Mouse (Mus musculus): ENCODE data around the gene Lin54. TPM values are rescaled to one million over a fixed set of nuclear protein-coding genes. Genes with fewer than 3 reads are reported as not detected.
"Not testable (repeated sequence)": the region's sequence is repeated elsewhere in the genome, so short reads cannot be mapped to it uniquely, and the experiment has no call there.

Lin54 gene
- polyA plus RNA-seq, 1 experiment, result 4.5 TPM

GRCm38 (mm10) chr5:100428734-100429343 is 71.6 kb downstream of the Lin54 start:
- TF ChIP-seq CTCF (IDR thresholded peaks at IDR 0.05; ENCODE audit: insufficient read depth, low read length) (no peak), POLR2A (IDR thresholded peaks at IDR 0.05; ENCODE audit: borderline replicate concordance, extremely low read depth, low read depth, low read length) (no peak)
- no peak for DNase-seq
- 2% methylated on average over 20 of the region's 20 CpGs for WGBS
- Histone ChIP-seq H3K4me1 (ENCODE audit: control insufficient read depth, insufficient read depth, low read length) (peaks cover 19% of the 10 kb centered on the region), H3K4me3 (replicated peaks; ENCODE audit: extremely low read depth, low read depth, low read length) (peak overlapping the region; percentile 80)

- 9% methylated on average over 5 of the region's 5 CpGs for WGBS
- DNase-seq, result no peak
- Histone ChIP-seq H3K4me1 (ENCODE audit: control insufficient read depth, insufficient read depth, low read length) (peaks cover 21% of the 10 kb centered on the region), H3K4me3 (replicated peaks; ENCODE audit: extremely low read depth, low read depth, low read length) (no peak overlapping the region)
- TF ChIP-seq CTCF (IDR thresholded peaks at IDR 0.05; ENCODE audit: insufficient read depth, low read length) (no peak), POLR2A (IDR thresholded peaks at IDR 0.05; ENCODE audit: borderline replicate concordance, extremely low read depth, low read depth, low read length) (no peak)
These were observed 72.3 kb downstream of the Lin54 start for GRCm38 (mm10) chr5:100428031-100428733.

GRCm38 (mm10) chr5:100427276-100427675 is 73.2 kb downstream of the Lin54 start:
- TF ChIP-seq POLR2A (IDR thresholded peaks at IDR 0.05; ENCODE audit: borderline replicate concordance, extremely low read depth, low read depth, low read length) (no peak), CTCF (IDR thresholded peaks at IDR 0.05; ENCODE audit: insufficient read depth, low read length) (no peak)
- WGBS, result 37% methylated on average over 9 of the region's 9 CpGs
- DNase-seq, result no peak
- Histone ChIP-seq H3K4me3 (replicated peaks; ENCODE audit: extremely low read depth, low read depth, low read length) (no peak overlapping the region), H3K4me1 (ENCODE audit: control insufficient read depth, insufficient read depth, low read length) (peaks cover 21% of the 10 kb centered on the region)

- not testable (repeated sequence) for H3K4me3 ChIP-seq (replicated peaks; ENCODE audit: extremely low read depth, low read depth, low read length); DNase-seq
- WGBS, result 87% methylated on average over 2 of the region's 2 CpGs
- peaks cover 21% of the 10 kb centered on the region for H3K4me1 ChIP-seq (ENCODE audit: control insufficient read depth, insufficient read depth, low read length)
These were observed 74.6 kb downstream of the Lin54 start for GRCm38 (mm10) chr5:100425823-100426222.

GRCm38 (mm10) chr5:100424252-100424651 is 76.2 kb downstream of the Lin54 start:
- Histone ChIP-seq H3K4me3 (replicated peaks; ENCODE audit: extremely low read depth, low read depth, low read length) (no peak overlapping the region), H3K4me1 (ENCODE audit: control insufficient read depth, insufficient read depth, low read length) (peaks cover 15% of the 10 kb centered on the region)
- no peak for TF ChIP-seq POLR2A (IDR thresholded peaks at IDR 0.05; ENCODE audit: borderline replicate concordance, extremely low read depth, low read depth, low read length)
- TF ChIP-seq CTCF (IDR thresholded peaks at IDR 0.05; ENCODE audit: insufficient read depth, low read length), result no peak
- 45% methylated on average over 3 of the region's 3 CpGs for WGBS
- no peak for DNase-seq

- TF ChIP-seq POLR2A (IDR thresholded peaks at IDR 0.05; ENCODE audit: borderline replicate concordance, extremely low read depth, low read depth, low read length), result no peak
- no peak for TF ChIP-seq CTCF (IDR thresholded peaks at IDR 0.05; ENCODE audit: insufficient read depth, low read length)
- no peak for DNase-seq
- WGBS, result 44% methylated on average over 7 of the region's 7 CpGs
- H3K4me1 ChIP-seq (ENCODE audit: control insufficient read depth, insufficient read depth, low read length), result peaks cover 15% of the 10 kb centered on the region
- no peak overlapping the region for H3K4me3 ChIP-seq (replicated peaks; ENCODE audit: extremely low read depth, low read depth, low read length)
These were observed 76.8 kb downstream of the Lin54 start for GRCm38 (mm10) chr5:100423626-100424025.

- 69% methylated on average over 4 of the region's 4 CpGs for WGBS
These were observed 81.6 kb downstream of the Lin54 start for GRCm38 (mm10) chr5:100418861-100419260.

GRCm38 (mm10) chr5:100418077-100418476 is 82.4 kb downstream of the Lin54 start:
- 78% methylated on average over 2 of the region's 2 CpGs for WGBS
- no peak for DNase-seq
- TF ChIP-seq POLR2A (IDR thresholded peaks at IDR 0.05; ENCODE audit: borderline replicate concordance, extremely low read depth, low read depth, low read length) (no peak), CTCF (IDR thresholded peaks at IDR 0.05; ENCODE audit: insufficient read depth, low read length) (no peak)
- Histone ChIP-seq H3K4me1 (ENCODE audit: control insufficient read depth, insufficient read depth, low read length) (0 out of 2 replicates have a peak, but pooled peaks cover 6% of the 10 kb centered on the region), H3K4me3 (replicated peaks; ENCODE audit: extremely low read depth, low read depth, low read length) (no peak overlapping the region)

More at GRCm38 (mm10) chr5:100418861-100419260, 81.6 kb downstream of the Lin54 start:
- no peak overlapping the region for H3K4me3 ChIP-seq (replicated peaks; ENCODE audit: extremely low read depth, low read depth, low read length)
- DNase-seq, result no peak
- peaks cover 8% of the 10 kb centered on the region; the same call in 1 of the 2 replicates for H3K4me1 ChIP-seq (ENCODE audit: control insufficient read depth, insufficient read depth, low read length)
- TF ChIP-seq CTCF (IDR thresholded peaks at IDR 0.05; ENCODE audit: insufficient read depth, low read length) (no peak), POLR2A (IDR thresholded peaks at IDR 0.05; ENCODE audit: borderline replicate concordance, extremely low read depth, low read depth, low read length) (no peak)

- DNase-seq, result peak; percentile 98
- WGBS, result under 1% methylated on average over 78 of the region's 82 CpGs
- Histone ChIP-seq H3K4me3 (replicated peaks; ENCODE audit: extremely low read depth, low read depth, low read length) (peak within 1 kb of the TSS; percentile 95), H3K4me1 (ENCODE audit: control insufficient read depth, insufficient read depth, low read length) (0 out of 2 replicates have a peak, but pooled peaks cover 6% of the 10 kb centered on the region)
- TF ChIP-seq POLR2A (IDR thresholded peaks at IDR 0.05; ENCODE audit: borderline replicate concordance, extremely low read depth, low read depth, low read length) (peak; percentile 98), CTCF (IDR thresholded peaks at IDR 0.05; ENCODE audit: insufficient read depth, low read length) (no peak)
These were observed 84.5 kb downstream of the Lin54 start, which contains the start of gene Sec31a for GRCm38 (mm10) chr5:100415761-100416590. TSS of gene Sec31a (minus strand) at chr5:100416234.

Data from lung, adult 2 months (tissue).